Mouse (Mus musculus) MEL (cell line): ENCODE results near the gene Adgrv1. TPM values are rescaled to one million over a fixed set of nuclear protein-coding genes. Genes with fewer than 3 reads are reported as not detected.

Experiments
- DNase-seq: peaks from one replicate; pipeline ENCODE4 v3.0.0; 2011; ENCODE audit warnings: low read depth, low spot score
- H3K27ac ChIP-seq: 2 replicates; pipeline ENCODE4 v1.5.1; 2012; ENCODE audit warnings: low read depth, mild to moderate bottlenecking, control low read depth, low read length, moderate library complexity; ENCODE audit not compliant: control insufficient read depth
- H3K27me3 ChIP-seq, 2 experiments: fragments of 150-350 bp in 1 of 2; sonication (generic) in 1 of 2; 2 replicates each; pipeline ENCODE4 v1.6.1; 2012; ENCODE audit warnings: low read length in 2 of 2, mild to moderate bottlenecking in 2 of 2, improper control_type of control experiment in 1 of 2, moderate library complexity in 1 of 2; ENCODE audit not compliant: insufficient read depth in 2 of 2, control insufficient read depth in 1 of 2
- H3K36me3 ChIP-seq, 2 experiments: 2 replicates each; pipeline ENCODE4 v1.6.1; 2012 to 2014; ENCODE audit warnings: low read length in 2 of 2, improper control_type of control experiment in 1 of 2, inconsistent platforms in 1 of 2, mild to moderate bottlenecking in 1 of 2; ENCODE audit not compliant: insufficient read depth in 2 of 2, control insufficient read depth in 1 of 2
- H3K4me1 ChIP-seq, 2 experiments: fragments of 150-350 bp in 1 of 2; sonication (generic) in 1 of 2; 2 replicates each; pipeline ENCODE4 v1.6.1; 2012; ENCODE audit warnings: low read length in 2 of 2, improper control_type of control experiment in 1 of 2, mild to moderate bottlenecking in 1 of 2; ENCODE audit not compliant: insufficient read depth in 2 of 2, control insufficient read depth in 1 of 2
- H3K4me3 ChIP-seq, 2 experiments: fragments of 150-350 bp in 1 of 2; sonication (generic) in 1 of 2; 2 replicates each; pipeline ENCODE4 v1.5.1; 2012; ENCODE audit warnings: low read depth in 2 of 2, low read length in 2 of 2, mild to moderate bottlenecking in 2 of 2, moderate library complexity in 2 of 2, control low read depth in 1 of 2, improper control_type of control experiment in 1 of 2; ENCODE audit not compliant: control insufficient read depth in 1 of 2, insufficient read depth in 1 of 2
- H3K79me2 ChIP-seq: 2 replicates; pipeline ENCODE4 v1.6.1; 2012; ENCODE audit warnings: mild to moderate bottlenecking, low read length, moderate library complexity; ENCODE audit not compliant: control insufficient read depth, poor library complexity, insufficient read depth
- H3K9ac ChIP-seq: 2 replicates; pipeline ENCODE4 v1.6.1; 2012; ENCODE audit warnings: low read depth, mild to moderate bottlenecking, control low read depth, low read length, moderate library complexity; ENCODE audit not compliant: control insufficient read depth, poor library complexity, severe bottlenecking
- H3K9me3 ChIP-seq: fragments of 150-350 bp; sonication (generic); replicated peaks from 2 replicates; pipeline ENCODE4 v1.6.1; 2012; ENCODE audit warnings: mild to moderate bottlenecking, low read length, improper control_type of control experiment, moderate library complexity; ENCODE audit not compliant: insufficient read depth
- BHLHE40 ChIP-seq: IDR thresholded peaks from 2 replicates; pipeline ENCODE4 v1.6.1; 2012; ENCODE audit warnings: low read depth, mild to moderate bottlenecking, inconsistent platforms, low read length, improper control_type of control experiment, borderline replicate concordance
- CHD1 ChIP-seq: IDR thresholded peaks from 2 replicates; pipeline ENCODE4 v1.6.1; 2012; ENCODE audit warnings: low read depth, mild to moderate bottlenecking, inconsistent platforms, low read length, improper control_type of control experiment
- ELF1 ChIP-seq: IDR thresholded peaks from 2 replicates; pipeline ENCODE4 v1.6.1; 2014; ENCODE audit warnings: low read depth, mild to moderate bottlenecking, inconsistent platforms, low read length, improper control_type of control experiment, moderate library complexity
- GABPA ChIP-seq: IDR thresholded peaks from 2 replicates; pipeline ENCODE4 v1.6.1; 2012; ENCODE audit warnings: low read depth, mild to moderate bottlenecking, inconsistent platforms, low read length, improper control_type of control experiment, moderate library complexity
- MAFK ChIP-seq: IDR thresholded peaks from 2 replicates; pipeline ENCODE4 v1.6.1; 2011; ENCODE audit warnings: low read depth, mild to moderate bottlenecking, low read length, improper control_type of control experiment, borderline replicate concordance
- MAZ ChIP-seq: IDR thresholded peaks from 2 replicates; pipeline ENCODE4 v1.6.1; 2012; ENCODE audit warnings: low read depth, mild to moderate bottlenecking, inconsistent platforms, low read length, improper control_type of control experiment
- MXI1 ChIP-seq: IDR thresholded peaks from 2 replicates; pipeline ENCODE4 v1.6.1; 2011; ENCODE audit warnings: mild to moderate bottlenecking, low read depth, low read length, improper control_type of control experiment
- MYB ChIP-seq: IDR thresholded peaks from 2 replicates; pipeline ENCODE4 v1.6.1; 2011; ENCODE audit warnings: mild to moderate bottlenecking, low read depth, low read length, improper control_type of control experiment
- MYC ChIP-seq: IDR thresholded peaks from 2 replicates; pipeline ENCODE4 v1.6.1; 2011; ENCODE audit warnings: low read depth, mild to moderate bottlenecking, low read length, improper control_type of control experiment, moderate library complexity
- NELFE ChIP-seq: IDR thresholded peaks from 2 replicates; pipeline ENCODE4 v1.6.1; 2011; ENCODE audit warnings: low read depth, low read length, improper control_type of control experiment
- POLR2A ChIP-seq, 2 experiments: IDR thresholded peaks; 2 replicates each; pipeline ENCODE4 v1.6.1; 2011 to 2012; ENCODE audit warnings: low read length in 2 of 2, mild to moderate bottlenecking in 2 of 2, control low read depth in 1 of 2, improper control_type of control experiment in 1 of 2, low read depth in 1 of 2, moderate library complexity in 1 of 2; ENCODE audit not compliant: control insufficient read depth in 1 of 2, insufficient read depth in 1 of 2, poor library complexity in 1 of 2
- POLR2AphosphoS2 ChIP-seq: IDR thresholded peaks from 2 replicates; pipeline ENCODE4 v1.6.1; 2011; ENCODE audit warnings: low read length, improper control_type of control experiment
- RAD21 ChIP-seq: IDR thresholded peaks from 2 replicates; pipeline ENCODE4 v1.6.1; 2011; ENCODE audit warnings: mild to moderate bottlenecking, low read depth, low read length, improper control_type of control experiment
- RCOR1 ChIP-seq: IDR thresholded peaks from 2 replicates; pipeline ENCODE4 v1.6.1; 2012; ENCODE audit warnings: low read depth, mild to moderate bottlenecking, inconsistent platforms, low read length, improper control_type of control experiment
- SIN3A ChIP-seq: IDR thresholded peaks from 2 replicates; pipeline ENCODE4 v1.6.1; 2012; ENCODE audit warnings: low read length, improper control_type of control experiment, inconsistent platforms
- SMC3 ChIP-seq: IDR thresholded peaks from 2 replicates; pipeline ENCODE4 v1.6.1; 2011; ENCODE audit warnings: low read depth, low read length, improper control_type of control experiment
- USF1 ChIP-seq: IDR thresholded peaks from 2 replicates; pipeline ENCODE4 v1.6.1; 2014; ENCODE audit warnings: low read depth, mild to moderate bottlenecking, inconsistent platforms, low read length, improper control_type of control experiment, moderate library complexity
- polyA plus RNA-seq, 2 experiments: library from polyadenylated mRNA; stranded (reverse) in 1 of 2; unstranded in 1 of 2; fragments of >175 nt in 1 of 2; fragments of >200 nt in 1 of 2; gene quantifications; 2 replicates each; pipeline versions ENCODE4 v1.2.1 to v1.2.4; 2012; ENCODE audit warnings: low replicate concordance in 2 of 2, low read depth in 1 of 2; ENCODE audit not compliant: insufficient read length in 2 of 2, insufficient read depth in 1 of 2, missing spikeins in 1 of 2
- total RNA-seq: library from RNA; depleted of rRNA; stranded (reverse); fragments of 300-350 nt; gene quantifications from 2 replicates; pipeline ENCODE4 v1.2.3, GENCODE M21; 2012

Adgrv1 gene
- total and polyA plus RNA-seq, 3 experiments = 5.6 to 5.8 TPM; not detected in 1

DNA sequence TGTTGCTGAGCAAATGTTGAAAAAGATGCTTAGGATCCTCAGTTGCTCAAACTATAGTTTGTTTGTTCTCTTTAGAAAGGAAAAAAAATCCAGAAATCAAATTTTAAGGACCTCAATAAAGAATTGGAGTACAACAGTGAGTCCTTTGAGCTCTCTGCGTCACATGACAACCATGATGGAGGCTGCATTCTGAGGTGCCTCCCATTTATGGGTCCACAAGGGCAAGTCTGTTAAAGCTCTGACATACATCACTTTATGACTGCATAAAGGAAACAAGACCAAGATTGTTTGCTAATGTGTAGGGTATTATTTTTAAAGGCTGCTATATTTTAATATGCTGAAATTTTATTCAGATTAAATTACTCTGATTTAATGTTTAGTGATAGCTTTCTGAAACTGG, 410.6 kb downstream of the Adgrv1 start:
- no peaks in the 10 kb centered on the region for H3K9me3 ChIP-seq
- no peak overlapping the region for H3K27ac ChIP-seq
- H3K4me3 ChIP-seq = no peak overlapping the region
- H3K27me3 ChIP-seq = no peaks in the 10 kb centered on the region
- no peaks in the 10 kb centered on the region for H3K79me2 ChIP-seq
- no peak for TF ChIP-seq POLR2AphosphoS2
- no peak overlapping the region for H3K9ac ChIP-seq
- H3K4me1 ChIP-seq = no peaks in the 10 kb centered on the region
- no peaks in the 10 kb centered on the region for H3K36me3 ChIP-seq
- DNase-seq = no peak

DNA sequence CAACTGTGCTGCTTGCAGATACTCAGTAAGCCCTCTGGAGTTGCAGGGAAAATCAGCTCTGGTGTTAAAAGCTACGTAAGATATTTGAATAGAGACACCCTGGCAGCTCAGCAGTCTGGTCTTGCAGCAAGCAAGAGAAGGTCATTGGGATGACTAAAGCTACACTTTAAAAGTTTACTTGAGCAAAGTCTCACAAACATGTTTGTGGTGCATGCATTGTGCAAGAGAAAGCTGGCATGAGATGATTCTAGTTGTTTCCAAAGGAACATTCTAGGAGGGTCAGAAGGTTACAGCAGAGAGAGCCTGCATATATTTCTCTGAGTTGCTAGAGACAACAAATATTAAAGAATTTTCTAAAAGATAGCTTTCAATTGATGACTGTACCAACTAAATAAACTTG, 421.5 kb downstream of the Adgrv1 start:
- H3K27me3 ChIP-seq = no peaks in the 10 kb centered on the region
- TF ChIP-seq MYC = no peak
- TF ChIP-seq, all 39 proteins: peak for 0
- Histone ChIP-seq H3K27ac (no peak overlapping the region), H3K9me3 (no peaks in the 10 kb centered on the region), H3K4me1 (no peaks in the 10 kb centered on the region), H3K9ac (no peak overlapping the region), H3K79me2 (no peaks in the 10 kb centered on the region), H3K4me3 (no peak overlapping the region), H3K36me3 (no peaks in the 10 kb centered on the region)
- DNase-seq = no peak

DNA sequence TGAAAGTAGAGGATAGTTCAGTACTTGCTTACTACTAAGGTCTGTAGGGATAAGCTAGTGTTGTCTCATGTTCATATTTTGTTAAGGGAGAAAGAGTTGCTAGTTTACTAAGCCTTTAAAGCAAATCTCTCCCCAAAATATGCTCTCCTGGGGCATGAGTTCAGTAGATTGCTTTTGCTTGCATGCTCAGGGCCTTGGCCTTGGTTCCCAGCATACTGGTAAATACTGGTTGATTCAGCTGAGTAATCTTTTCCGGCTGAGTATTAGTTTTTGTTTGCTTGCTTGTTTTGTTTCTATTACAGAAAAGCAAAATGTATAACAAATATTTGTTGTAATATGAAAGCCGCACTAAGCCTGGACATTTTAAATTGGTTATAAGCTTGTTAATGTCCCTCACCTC, 422.4 kb downstream of the Adgrv1 start:
- H3K36me3 ChIP-seq = no peaks in the 10 kb centered on the region
- H3K79me2 ChIP-seq = no peaks in the 10 kb centered on the region
- no peak for TF ChIP-seq MAZ
- no peak for TF ChIP-seq MAFK
- TF ChIP-seq RCOR1 = no peak
- TF ChIP-seq MXI1 = no peak
- no peak for TF ChIP-seq POLR2A (IDR thresholded peaks at IDR 0.05; ENCODE audit: control insufficient read depth in 1 of 2, insufficient read depth in 1 of 2, low read depth in 1 of 2, low read length in 2 of 2, poor library complexity in 1 of 2)
- TF ChIP-seq GABPA = no peak
- no peak for TF ChIP-seq SMC3
- TF ChIP-seq BHLHE40 = no peak
- TF ChIP-seq USF1 = no peak
- TF ChIP-seq SIN3A = no peak
- TF ChIP-seq ELF1 = no peak
- no peak for TF ChIP-seq RAD21
- TF ChIP-seq NELFE = no peak
- no peak for TF ChIP-seq CHD1
- no peak for TF ChIP-seq MYB
- DNase-seq = no peak
- H3K9me3 ChIP-seq = no peaks in the 10 kb centered on the region
- no peaks in the 10 kb centered on the region for H3K27me3 ChIP-seq
- H3K4me1 ChIP-seq = no peaks in the 10 kb centered on the region
- no peak overlapping the region for H3K27ac ChIP-seq
- H3K4me3 ChIP-seq = no peak overlapping the region
- H3K9ac ChIP-seq = no peak overlapping the region
